Mouse (Mus musculus) small intestine, adult 2 months (tissue): ENCODE measurements around the gene Xylt1. TPM values are rescaled to one million over a fixed set of nuclear protein-coding genes. Genes with fewer than 3 reads are reported as not detected.

Experiments
- H3K27ac ChIP-seq: fragments of 200-500 bp; 2 replicates; pipeline ENCODE4 v1.5.1; 2012; ENCODE audit warnings: low read depth, low read length, control low read depth, inconsistent platforms; ENCODE audit not compliant: insufficient read depth
- H3K27me3 ChIP-seq: fragments of 200-500 bp; 2 replicates; pipeline ENCODE4 v1.6.1; 2012; ENCODE audit warnings: mild to moderate bottlenecking, moderate library complexity, low read length, inconsistent platforms; ENCODE audit not compliant: control insufficient read depth, insufficient read depth
- H3K36me3 ChIP-seq: fragments of 200-500 bp; 2 replicates; pipeline ENCODE4 v1.6.1; 2012; ENCODE audit warnings: mild to moderate bottlenecking, low read length, control low read depth, inconsistent platforms; ENCODE audit not compliant: control insufficient read depth, insufficient read depth
- H3K4me1 ChIP-seq: fragments of 200-500 bp; 2 replicates; pipeline ENCODE4 v1.6.1; 2012; ENCODE audit warnings: low read length, inconsistent platforms, mixed read lengths; ENCODE audit not compliant: control insufficient read depth, insufficient read depth, insufficient read length
- H3K4me3 ChIP-seq: fragments of 200-500 bp; 2 replicates; pipeline ENCODE4 v1.5.1; 2012; ENCODE audit warnings: low read depth, mild to moderate bottlenecking, control low read depth, inconsistent platforms, low read length, moderate library complexity
- CTCF ChIP-seq: fragments of 200-500 bp; IDR thresholded peaks from 2 replicates; pipeline ENCODE4 v1.5.1; 2012; ENCODE audit warnings: low read depth, mild to moderate bottlenecking, control low read depth, inconsistent platforms, low read length, moderate library complexity, mixed read lengths; ENCODE audit not compliant: insufficient replicate concordance, insufficient read length; ENCODE audit errors: extremely low read depth
- POLR2A ChIP-seq: fragments of 200-500 bp; IDR thresholded peaks from 2 replicates; pipeline ENCODE4 v1.6.1; 2012; ENCODE audit warnings: low read depth, mild to moderate bottlenecking, control low read depth, inconsistent platforms, low read length, moderate library complexity
- WGBS: fragments of 180-500 bp; shearing (Covaris S2); methylation state at CpG from one replicate; pipeline ENCODE4 v1.1.7; 2018; 5-methylcytosine and 5-hydroxymethylcytosine counted together
- polyA plus RNA-seq: library from polyadenylated mRNA; depleted of rRNA; stranded (reverse); fragments of >200 nt; gene quantifications from 2 replicates; pipeline ENCODE4 v1.2.3, GENCODE M21; 2012

Gene Xylt1
- polyA plus RNA-seq, 1 experiment = 2.9 TPM

- TF ChIP-seq POLR2A = no peak
- no peak for TF ChIP-seq CTCF
- no peaks in the 10 kb centered on the region for H3K36me3 ChIP-seq
- H3K27ac ChIP-seq = no peak overlapping the region
- WGBS = 85% methylated on average over 7 of the region's 7 CpGs
- peaks cover 12% of the 10 kb centered on the region for H3K4me1 ChIP-seq
- H3K27me3 ChIP-seq = no peaks in the 10 kb centered on the region
- H3K4me3 ChIP-seq = no peak overlapping the region
Measured at GRCm38 (mm10) chr7:117466006-117466780, 85.4 kb downstream of the Xylt1 start.

GRCm38 (mm10) chr7:117470243-117470802 lies 89.5 kb downstream of the Xylt1 start:
- Histone ChIP-seq H3K27ac (peak overlapping the region; percentile 69), H3K4me1 (peaks cover 16% of the 10 kb centered on the region), H3K36me3 (no peaks in the 10 kb centered on the region), H3K27me3 (no peaks in the 10 kb centered on the region), H3K4me3 (no peak overlapping the region)
- TF ChIP-seq POLR2A = no peak
- no peak for TF ChIP-seq CTCF
- WGBS = 17% methylated on average over 3 of the region's 3 CpGs

- TF ChIP-seq POLR2A = no peak
- TF ChIP-seq CTCF = no peak
- no peak overlapping the region for H3K4me3 ChIP-seq
- WGBS = 83% methylated on average over 11 of the region's 11 CpGs
- no peaks in the 10 kb centered on the region for H3K36me3 ChIP-seq
- peaks cover 19% of the 10 kb centered on the region for H3K4me1 ChIP-seq
- no peaks in the 10 kb centered on the region for H3K27me3 ChIP-seq
- no peak overlapping the region for H3K27ac ChIP-seq
Measured at GRCm38 (mm10) chr7:117472055-117472780, 91.4 kb downstream of the Xylt1 start.

- H3K4me1 ChIP-seq = peaks cover 19% of the 10 kb centered on the region
- no peak overlapping the region for H3K27ac ChIP-seq
- no peak overlapping the region for H3K4me3 ChIP-seq
- 78% methylated on average over 19 of the region's 19 CpGs for WGBS
- H3K27me3 ChIP-seq = no peaks in the 10 kb centered on the region
- H3K36me3 ChIP-seq = no peaks in the 10 kb centered on the region
- no peak for TF ChIP-seq POLR2A
- TF ChIP-seq CTCF = no peak
Measured at GRCm38 (mm10) chr7:117472781-117473743, 92.3 kb downstream of the Xylt1 start.

- Histone ChIP-seq H3K4me1 (peaks cover 19% of the 10 kb centered on the region), H3K36me3 (no peaks in the 10 kb centered on the region), H3K27ac (no peak overlapping the region), H3K4me3 (no peak overlapping the region), H3K27me3 (no peaks in the 10 kb centered on the region)
- 79% methylated on average over 2 of the region's 2 CpGs for WGBS
- TF ChIP-seq POLR2A (no peak), CTCF (no peak)
Measured at GRCm38 (mm10) chr7:117474302-117474701, 93.5 kb downstream of the Xylt1 start.

GRCm38 (mm10) chr7:117475106-117475505 lies 94.3 kb downstream of the Xylt1 start:
- TF ChIP-seq POLR2A (no peak), CTCF (0 out of 2 replicates have a peak, but pooled peaks have one; percentile 6)
- Histone ChIP-seq H3K4me1 (peaks cover 15% of the 10 kb centered on the region), H3K4me3 (no peak overlapping the region), H3K27me3 (no peaks in the 10 kb centered on the region), H3K27ac (no peak overlapping the region), H3K36me3 (no peaks in the 10 kb centered on the region)
- 39% methylated on average over 4 of the region's 4 CpGs for WGBS
